Mouse (Mus musculus) cerebellum, postnatal 10 days (tissue): ENCODE measurements at regions not wholly inside any gene's neighbourhood (a gene's known extent, or its start where the extent isn't known, plus 50 kb on each side); places are given as distances from the start of the nearest gene placed in this dataset.
"Not testable (repeated sequence)": the region's sequence is repeated elsewhere in the genome, so short reads cannot be mapped to it uniquely, and the experiment has no call there.

Experiments
- DNase-seq, 2 experiments: peaks; one replicate each; pipeline ENCODE4 v3.0.0; 2021; ENCODE audit warnings: mixed read lengths in 2 of 2

DNA sequence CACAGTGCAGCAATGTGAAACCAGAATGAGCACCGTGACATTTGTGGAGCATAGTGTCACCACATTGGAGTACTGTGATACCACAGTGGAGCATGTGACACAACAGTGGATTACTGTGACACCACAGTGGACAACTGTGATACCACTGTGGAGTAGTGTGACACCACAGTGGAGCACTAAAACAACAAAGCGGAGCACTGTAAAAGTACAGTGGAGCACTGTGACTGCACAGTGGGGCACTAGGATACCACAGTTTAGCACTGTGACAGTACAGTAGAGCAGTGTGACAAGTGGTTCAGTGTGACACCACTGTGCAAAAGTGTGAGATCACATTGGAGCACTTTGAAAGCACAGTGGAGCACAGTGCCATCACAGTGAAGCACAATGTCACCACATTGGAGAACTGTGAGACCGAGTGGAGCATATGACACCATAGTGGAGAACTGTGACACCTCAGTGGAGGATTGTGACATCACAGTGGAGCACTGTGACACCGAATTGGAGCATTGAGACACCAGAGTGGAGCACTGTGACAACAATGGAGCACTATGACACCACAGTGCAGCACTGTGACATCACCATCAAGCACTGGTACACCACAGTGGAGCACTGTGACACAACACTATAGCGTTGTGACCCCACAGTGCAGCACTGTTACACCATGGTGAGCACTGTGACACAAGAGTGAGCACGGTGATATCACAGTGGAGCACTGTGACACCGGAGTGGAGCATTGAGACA is 86.6 kb upstream of the Vmn1r2 start:
- DNase-seq: no peak

DNA sequence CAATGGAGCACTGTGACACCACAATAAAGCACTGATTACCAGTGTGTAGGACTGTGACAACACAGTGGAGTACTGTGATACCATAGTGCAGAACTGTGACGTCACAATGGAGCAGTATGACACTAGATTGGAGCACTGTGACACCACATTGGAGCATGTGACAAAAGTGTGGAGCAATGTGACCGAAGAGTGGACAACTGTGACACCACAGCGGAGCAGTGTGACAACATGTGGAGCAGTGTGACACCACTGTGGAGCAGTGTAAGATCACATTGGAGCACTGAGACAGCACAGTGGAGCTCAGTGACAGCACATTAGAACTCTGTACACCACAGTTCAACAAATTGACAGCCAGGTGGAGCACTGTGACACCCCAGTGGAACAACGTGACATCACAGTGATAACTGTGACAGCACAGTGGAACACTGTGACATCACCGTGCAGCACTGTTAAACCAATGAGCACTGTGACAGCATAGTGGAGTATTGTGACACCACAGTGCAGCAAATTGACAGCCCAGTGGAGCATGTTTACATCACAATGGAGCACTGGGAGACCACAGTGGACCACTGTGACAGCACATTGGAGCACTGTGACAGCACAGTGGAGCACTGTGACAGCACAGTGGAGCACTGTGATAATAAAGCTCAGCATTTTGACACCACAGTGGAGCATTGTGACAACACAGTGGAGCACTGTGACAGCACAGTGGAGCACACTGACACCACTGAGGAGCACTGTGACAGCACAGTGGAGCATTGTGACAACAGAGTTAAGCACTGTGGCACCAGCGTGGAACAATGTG is 85.8 kb upstream of the Vmn1r2 start:
- DNase-seq: no peak

DNA sequence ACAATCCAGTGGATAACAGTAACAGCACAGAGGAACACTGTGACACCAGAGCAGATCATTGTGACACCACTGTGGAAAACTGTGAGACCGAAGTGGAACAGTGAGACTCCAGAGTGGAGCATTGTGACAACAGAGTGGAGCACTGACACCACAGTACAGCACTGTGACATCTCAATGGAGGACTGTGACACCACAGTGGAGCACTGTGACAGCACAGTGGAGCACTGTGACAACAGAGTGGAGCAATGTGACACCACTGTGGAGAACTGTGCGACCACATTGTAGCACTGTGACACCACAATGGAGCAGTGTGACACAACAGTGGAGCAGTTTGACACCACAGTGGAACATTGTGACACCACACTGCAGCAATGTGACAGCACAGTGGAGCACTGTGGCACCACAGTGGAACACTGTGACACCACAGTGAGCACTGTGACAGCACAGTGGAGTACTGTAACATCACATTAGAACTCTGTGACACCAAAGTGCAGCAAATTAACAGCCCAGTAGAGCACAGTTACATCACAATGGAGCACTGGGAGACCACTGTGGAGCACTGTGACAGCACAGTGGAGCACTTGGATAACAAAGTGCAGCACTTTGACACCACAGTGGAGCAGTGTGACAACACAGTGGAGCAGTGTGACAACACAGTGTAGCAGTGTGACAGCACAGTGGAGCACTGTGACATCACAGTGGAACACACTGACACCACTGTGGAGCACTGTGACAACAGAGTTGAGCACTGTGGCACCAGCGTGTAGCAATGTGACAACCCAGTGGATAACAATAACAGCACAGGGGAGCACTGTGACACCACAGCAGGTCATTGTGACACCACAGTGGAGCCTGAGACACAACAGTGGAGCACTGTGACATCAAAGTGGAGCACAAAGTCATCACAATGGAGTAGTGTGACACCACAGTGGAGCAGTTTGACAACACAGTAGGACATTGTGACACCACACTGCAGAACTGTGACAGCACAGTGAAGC is 84.9 kb upstream of the Vmn1r2 start:
- DNase-seq: no peak

DNA sequence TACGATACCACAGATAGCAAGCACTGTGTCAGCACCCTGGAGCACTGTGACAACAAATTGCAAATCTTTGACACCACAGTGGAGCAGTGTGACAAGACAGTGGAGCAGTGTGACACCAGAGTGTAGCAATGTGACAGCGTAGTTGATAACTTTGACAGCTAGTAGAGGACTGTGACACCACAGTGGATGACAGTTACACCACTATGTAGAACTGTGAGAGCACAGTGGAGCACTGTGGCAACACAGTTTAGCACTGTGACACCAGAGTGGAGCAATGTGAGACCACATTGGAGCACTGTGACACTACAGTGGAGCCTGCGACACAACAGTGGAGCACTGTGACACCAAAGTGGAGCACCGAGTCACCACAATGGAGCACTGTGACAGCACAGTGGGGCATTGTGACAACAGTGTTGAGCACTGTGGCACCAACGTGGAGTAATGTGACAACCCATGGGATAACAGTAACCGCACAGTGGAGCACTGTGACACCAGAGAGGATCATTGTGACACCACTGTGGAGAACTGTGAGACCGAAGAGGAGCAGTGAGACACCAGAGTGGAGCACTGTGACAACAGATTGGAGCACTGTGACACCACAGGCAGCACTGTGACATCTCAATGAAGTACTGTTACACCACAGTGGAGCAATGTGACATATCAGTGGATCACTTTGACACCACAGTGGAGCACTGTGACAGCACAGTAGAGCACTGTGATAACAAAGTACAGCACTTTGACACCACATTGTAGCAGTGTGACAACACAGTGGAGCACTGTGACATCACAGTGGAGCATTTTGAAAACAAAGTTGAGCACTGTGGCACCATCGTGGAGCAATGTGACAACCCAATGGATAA is 83.7 kb upstream of the Vmn1r2 start:
- DNase-seq: no peak

DNA sequence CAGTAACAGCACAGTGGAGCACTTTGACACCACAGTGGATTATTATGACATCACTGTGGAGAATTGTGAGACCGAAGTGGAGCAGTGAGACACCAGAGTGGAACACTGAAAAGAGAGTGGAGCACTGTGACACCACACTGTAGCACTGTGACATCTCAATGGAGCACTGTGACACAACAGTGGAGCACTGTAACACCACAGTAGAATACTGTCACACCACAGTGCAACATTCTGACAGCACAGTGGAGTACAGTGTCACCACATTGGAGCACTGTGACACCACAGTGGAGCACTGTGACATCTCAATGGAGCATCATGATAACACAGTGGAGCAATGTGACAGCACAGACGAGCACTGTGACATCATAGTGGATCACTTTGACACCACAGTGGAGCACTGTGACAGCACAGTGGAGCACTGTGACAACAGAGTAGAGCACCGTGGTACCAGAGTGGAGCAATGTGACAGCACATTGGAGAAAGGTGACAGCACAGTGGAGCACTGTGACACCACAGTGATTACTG is 83.0 kb upstream of the Vmn1r2 start:
- no peak for DNase-seq

DNA sequence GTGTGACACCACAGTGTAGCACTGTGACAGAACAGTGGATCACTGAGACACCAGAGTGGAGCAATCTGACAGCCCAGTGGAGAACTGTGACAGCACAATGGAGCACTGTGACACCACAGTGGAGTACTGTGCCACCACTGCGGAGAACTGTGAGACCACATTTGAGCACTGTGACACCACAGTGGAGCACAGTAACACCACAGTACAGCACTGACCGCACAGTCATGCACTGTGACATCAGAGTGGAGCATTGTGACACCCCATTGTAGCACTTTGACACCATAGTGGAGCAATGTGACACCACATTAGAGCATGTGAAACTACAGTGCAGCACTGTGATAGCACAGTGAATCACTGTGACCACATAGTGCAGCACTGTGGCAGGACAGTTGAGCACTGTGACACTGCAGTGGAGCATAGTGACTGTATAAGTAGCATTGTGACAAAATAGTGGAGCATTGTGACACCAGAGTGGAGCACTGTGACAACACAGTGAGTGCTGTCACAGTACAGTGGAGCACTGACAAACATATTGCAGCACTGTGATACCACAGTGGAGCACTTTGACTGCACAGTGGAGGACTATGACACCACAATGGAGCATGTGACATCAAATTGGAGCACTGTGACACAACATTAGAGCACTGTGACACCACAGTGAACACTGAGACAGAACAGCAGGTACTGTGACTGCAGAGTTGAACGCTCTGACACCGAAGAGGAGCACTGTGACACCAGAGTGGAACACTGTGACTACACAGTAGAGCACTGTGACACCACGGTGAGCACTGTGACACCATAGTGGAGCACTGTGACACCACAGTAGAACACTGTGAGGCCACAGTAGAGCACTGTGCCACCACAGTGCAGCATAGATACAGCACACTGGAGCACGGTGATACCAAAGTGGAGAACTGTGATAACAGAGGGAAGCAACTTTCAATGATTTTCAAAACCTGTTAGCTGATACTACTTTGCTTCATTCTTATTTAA is 81.4 kb upstream of the Vmn1r2 start:
- DNase-seq: no peak

DNA sequence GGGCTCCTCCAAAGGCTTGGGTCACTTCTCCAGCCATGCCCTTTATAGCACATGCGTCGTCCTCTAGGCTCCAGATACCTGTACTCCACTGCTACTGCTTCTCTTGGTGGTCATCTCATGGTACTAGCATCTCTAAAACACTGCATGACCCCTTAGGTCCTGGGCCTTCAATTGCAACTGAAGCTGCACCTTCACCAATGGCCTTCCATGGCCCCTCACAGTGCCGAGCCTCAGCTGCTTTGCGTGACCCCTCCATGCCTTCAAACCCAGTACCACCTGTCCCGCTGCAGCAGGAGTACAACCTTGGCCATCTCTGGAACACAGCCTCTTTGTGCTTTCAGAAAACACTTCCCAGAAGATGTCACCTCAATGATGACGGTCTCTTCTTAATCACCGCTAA is 79.5 kb upstream of the Vmn1r2 start:
- DNase-seq: not testable (repeated sequence)

DNA sequence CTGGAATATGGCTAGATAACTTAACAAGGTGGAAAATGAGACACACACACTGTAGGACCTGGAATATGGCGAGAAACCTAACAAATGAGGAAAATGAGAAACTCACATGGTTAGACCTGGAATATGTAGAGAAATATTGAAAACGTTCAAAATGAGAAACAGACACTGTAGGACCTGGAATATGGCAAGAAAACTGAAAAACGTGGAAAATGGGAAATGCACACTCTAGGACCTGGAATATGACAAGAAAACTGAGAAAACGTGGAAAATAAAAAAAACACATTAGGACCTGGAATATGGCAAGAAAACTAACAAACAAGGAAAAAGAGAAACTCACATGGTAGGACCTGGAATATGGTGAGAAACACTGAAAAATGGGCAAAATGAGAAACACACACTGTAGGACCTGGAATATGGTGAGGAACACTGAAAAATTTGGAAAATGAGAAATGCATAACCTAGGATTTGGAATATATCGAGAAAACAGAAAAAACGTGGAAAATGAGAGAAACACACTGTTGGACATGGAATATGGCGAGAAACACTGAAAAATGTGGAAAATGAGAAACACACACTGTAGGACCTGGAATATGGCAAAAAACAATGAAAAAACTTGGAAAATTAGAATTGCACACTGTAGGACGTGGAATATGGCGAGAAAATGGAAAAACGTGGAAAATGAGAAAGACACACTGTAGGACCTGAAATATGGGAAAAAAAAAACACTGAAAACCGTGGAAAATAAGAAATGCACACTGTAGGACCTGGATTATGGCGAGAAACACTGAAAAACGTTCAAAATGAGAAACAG is 77.3 kb upstream of the Vmn1r2 start:
- DNase-seq: no peak

DNA sequence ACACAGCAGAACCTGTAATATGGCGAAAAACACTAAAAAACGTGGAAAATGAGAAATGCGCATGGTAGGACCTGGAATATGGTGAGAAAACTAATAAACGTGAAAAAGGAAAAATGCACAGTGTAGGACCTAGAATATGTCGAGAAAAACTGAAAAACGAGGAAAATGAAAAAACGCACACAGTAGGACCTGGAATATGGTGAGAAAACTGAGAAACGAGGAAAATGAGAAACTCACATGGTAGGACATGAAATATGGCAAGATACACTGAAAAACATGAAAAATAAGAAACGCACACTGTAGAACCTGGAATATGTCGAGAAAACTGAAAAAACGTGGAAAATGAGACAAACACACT is 76.8 kb upstream of the Vmn1r2 start:
- DNase-seq: no peak

DNA sequence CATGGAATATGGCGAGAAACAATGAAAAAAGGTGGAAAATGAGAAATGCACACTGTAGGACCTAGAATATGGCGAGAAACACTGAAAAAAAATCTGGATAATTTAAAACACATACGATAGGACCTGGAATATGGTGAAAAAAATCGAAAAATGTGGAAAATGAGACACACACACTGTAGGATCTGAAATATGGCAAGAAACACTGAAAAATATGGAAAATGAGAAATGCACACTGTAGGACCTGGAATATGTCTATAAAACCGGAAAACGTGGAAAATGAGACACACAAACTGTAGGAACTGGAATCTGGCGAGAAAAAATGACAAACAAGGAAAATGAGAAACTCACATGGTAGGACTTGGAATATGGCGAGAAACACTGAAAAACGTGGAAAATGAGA is 76.4 kb upstream of the Vmn1r2 start:
- no peak for DNase-seq
